Mouse (Mus musculus): ENCODE measurements at regions not wholly inside any gene's neighbourhood (a gene's known extent, or its start where the extent isn't known, plus 50 kb on each side); places are given as distances from the start of the nearest gene placed in this dataset.

DNA sequence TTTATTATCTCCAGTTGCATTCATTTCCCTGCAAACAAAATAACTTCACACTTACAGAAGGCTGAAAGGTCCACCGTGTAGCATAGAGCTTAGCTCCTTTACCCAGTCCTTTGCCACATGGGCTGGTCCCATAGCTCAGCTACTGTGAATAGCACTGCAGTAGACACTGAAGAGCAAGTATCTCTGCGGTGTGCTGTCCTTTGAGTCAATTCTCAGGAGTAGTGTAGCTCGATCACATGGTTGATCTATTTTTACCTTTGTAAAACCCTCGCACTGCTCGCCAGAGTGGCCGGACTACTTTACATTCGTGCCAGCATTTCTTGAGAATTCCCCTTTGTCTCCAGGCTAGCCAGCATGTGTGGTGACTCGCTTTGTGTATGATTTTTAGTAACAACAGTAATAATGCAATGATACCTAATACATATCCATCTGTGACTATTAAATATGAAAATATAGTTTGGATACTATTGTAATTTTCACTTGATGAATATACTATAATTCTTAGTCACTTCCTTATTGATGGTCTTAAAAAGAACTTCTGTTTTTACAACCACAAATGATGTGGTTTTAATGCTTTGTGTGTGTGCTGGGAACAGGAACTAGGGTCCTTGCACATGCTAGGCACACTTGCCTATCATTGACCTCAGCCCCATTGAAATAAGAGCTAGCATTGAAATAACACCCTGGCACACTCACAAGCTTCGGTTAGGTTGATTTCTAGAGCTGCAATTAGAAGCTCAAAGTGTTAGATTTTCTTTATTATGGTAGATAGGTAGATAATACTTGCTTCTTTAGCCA lies 257.7 kb upstream of the Atp11b start:
- DNase-seq (ENCODE audit: low read depth, low spot score), result no peak

GRCm38 (mm10) chr3:35510314-35510713 lies 243.6 kb upstream of the Atp11b start:
- no peak for DNase-seq (ENCODE audit: low read depth, low spot score)

- no peak for DNase-seq (ENCODE audit: low read depth, low spot score)
Measured at GRCm38 (mm10) chr3:35516517-35516916, 237.4 kb upstream of the Atp11b start.

GRCm38 (mm10) chr3:35520131-35520530 lies 233.8 kb upstream of the Atp11b start:
- DNase-seq (ENCODE audit: low read depth, low spot score), result no peak

DNA sequence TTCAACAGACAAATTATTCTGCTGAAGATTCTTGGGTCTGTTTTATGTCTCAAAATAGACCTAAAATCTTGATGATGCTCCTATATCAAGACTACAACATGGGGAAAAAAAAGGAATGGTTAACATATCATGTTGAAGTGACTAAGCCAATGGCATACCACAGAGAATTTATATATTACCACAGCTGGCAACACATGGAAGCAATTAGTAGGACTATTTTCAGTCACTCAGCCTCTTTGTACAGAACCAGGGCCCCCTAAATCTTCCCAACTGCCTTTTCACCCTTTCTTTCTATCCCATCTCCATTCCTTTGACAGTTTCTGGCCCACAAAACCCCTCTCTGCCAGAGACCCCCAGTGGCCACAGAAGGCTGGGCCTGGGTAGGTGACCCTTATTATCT lies 206.2 kb upstream of the Atp11b start:
- DNase-seq (ENCODE audit: low read depth, low spot score), result peak; percentile 26

GRCm38 (mm10) chr3:35551791-35552190 lies 202.1 kb upstream of the Atp11b start:
- DNase-seq (ENCODE audit: low read depth, low spot score), result no peak

DNA sequence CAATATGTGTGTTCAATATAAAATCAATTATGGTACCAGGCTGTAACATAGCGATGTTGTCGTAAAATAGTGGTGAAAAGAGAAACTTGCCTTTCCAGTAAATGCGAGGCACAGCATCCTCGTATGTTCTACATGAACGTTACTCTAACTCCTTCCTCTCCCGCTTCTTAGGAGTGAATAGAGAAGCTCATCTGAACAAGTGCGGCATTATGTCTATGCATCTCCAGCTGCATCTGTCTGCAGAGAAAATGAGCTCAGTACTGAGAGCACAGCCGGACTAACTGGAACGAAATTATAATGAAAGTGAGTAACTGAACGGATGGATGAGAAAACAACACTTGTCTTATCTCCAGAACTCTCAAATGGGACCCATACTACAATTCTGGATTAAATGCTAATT lies 193.5 kb upstream of the Atp11b start:
- DNase-seq (ENCODE audit: low read depth, low spot score), result no peak

DNA sequence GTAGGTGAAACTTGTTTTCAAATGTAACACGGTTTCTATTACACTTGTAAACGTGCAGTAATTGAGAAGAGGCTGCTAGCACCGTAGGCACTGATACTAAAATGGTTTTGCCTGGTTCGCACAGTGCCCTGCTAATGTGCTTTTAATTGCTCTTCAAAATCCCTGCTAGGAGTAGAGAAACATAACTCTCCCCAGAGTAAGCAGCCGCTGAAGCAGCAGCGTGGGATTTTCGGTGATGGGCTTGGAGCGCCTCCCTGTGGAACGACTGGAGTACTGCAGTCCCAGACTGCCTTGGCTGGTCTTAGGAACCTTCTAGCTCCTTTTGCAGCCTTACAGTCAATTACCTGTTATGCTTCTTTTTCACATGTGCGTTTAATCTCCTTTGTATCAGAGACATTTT lies 179.5 kb upstream of the Atp11b start:
- peak; percentile 66 for DNase-seq (ENCODE audit: low read depth, low spot score)
